Mouse (Mus musculus): ENCODE measurements around the gene Gpam.

Gene Gpam

GRCm38 (mm10) chr19:55100227-55101140, 26.6 kb downstream of the Gpam start:
- DNase-seq = no peak

- DNase-seq = peak; percentile 65 to 75
Observed at GRCm38 (mm10) chr19:55099184-55100160, 27.6 kb downstream of the Gpam start.

GRCm38 (mm10) chr19:55098409-55099183, 28.4 kb downstream of the Gpam start:
- DNase-seq = peak in 1 of 2 experiments; percentile 5

- DNase-seq = no peak
Observed at GRCm38 (mm10) chr19:55097396-55097967, 29.6 kb downstream of the Gpam start.

GRCm38 (mm10) chr19:55096666-55097065, 30.4 kb downstream of the Gpam start:
- no peak for DNase-seq

GRCm38 (mm10) chr19:55095547-55095946, 31.5 kb downstream of the Gpam start:
- DNase-seq = no peak

GRCm38 (mm10) chr19:55091602-55092413, 35.2 kb downstream of the Gpam start:
- no peak for DNase-seq

- no peak for DNase-seq
Observed at GRCm38 (mm10) chr19:55090885-55091284, 36.2 kb downstream of the Gpam start.

GRCm38 (mm10) chr19:55090142-55090541, 36.9 kb downstream of the Gpam start:
- no peak for DNase-seq

- DNase-seq = no peak
Observed at GRCm38 (mm10) chr19:55087776-55088175, 39.3 kb downstream of the Gpam start.

- no peak for DNase-seq
Observed at GRCm38 (mm10) chr19:55085857-55086185, 41.2 kb downstream of the Gpam start.

- no peak for DNase-seq
Observed at GRCm38 (mm10) chr19:55084971-55085856, 41.8 kb downstream of the Gpam start.

- no peak for DNase-seq
Observed at GRCm38 (mm10) chr19:55076822-55077221, 50.2 kb downstream of the Gpam start.

- DNase-seq = no peak
Observed at GRCm38 (mm10) chr19:55073004-55073403, 54.0 kb downstream of the Gpam start.

- no peak for DNase-seq
Observed at GRCm38 (mm10) chr19:55069054-55069453, 58.0 kb downstream of the Gpam start.

GRCm38 (mm10) chr19:55063272-55063671, 63.8 kb downstream of the Gpam start:
- no peak for DNase-seq

GRCm38 (mm10) chr19:55062501-55062900, 64.5 kb downstream of the Gpam start:
- no peak for DNase-seq

- peak in 1 of 2 experiments; percentile 9 for DNase-seq
Observed at GRCm38 (mm10) chr19:55061951-55062350, 65.1 kb downstream of the Gpam start.

- no peak for DNase-seq
Observed at GRCm38 (mm10) chr19:55061447-55061901, 65.6 kb downstream of the Gpam start.

- DNase-seq = peak in 1 of 2 experiments; percentile 53
Observed at GRCm38 (mm10) chr19:55060964-55061363, 66.1 kb downstream of the Gpam start.
